Mouse (Mus musculus) layer of hippocampus, adult 8-10 months (tissue): ENCODE measurements around the gene Fabp7. TPM values are rescaled to one million over a fixed set of nuclear protein-coding genes. Genes with fewer than 3 reads are reported as not detected.

Experiments
- DNase-seq, 2 experiments: peaks; one replicate each; pipeline ENCODE4 v3.0.0; 2022; ENCODE audit warnings: low spot score in 2 of 2
- total RNA-seq, 4 experiments: library from RNA; stranded (reverse); gene quantifications; 2 replicates each; pipeline ENCODE4 v1.2.4; 2022

Fabp7 gene
- total RNA-seq: 10 to 100 TPM; 38.4 to 81.4 (median 63.9) TPM

DNA sequence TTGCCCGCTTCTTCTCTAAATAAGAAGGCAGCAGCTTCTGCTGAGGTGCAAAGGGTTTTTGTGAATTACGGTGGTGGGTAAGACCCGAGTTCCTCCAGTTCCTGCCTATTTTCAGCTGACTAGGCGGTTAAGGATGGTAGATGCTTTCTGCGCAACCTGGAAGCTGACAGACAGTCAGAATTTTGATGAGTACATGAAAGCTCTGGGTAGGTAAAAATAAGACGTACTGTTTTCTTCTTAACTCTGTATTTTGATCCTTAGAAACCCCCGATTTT lies at the start of gene Fabp7:
TSS of gene Fabp7 (plus strand) at position 6 of the 275 bp plus-strand sequence.
- DNase-seq: no peak

DNA sequence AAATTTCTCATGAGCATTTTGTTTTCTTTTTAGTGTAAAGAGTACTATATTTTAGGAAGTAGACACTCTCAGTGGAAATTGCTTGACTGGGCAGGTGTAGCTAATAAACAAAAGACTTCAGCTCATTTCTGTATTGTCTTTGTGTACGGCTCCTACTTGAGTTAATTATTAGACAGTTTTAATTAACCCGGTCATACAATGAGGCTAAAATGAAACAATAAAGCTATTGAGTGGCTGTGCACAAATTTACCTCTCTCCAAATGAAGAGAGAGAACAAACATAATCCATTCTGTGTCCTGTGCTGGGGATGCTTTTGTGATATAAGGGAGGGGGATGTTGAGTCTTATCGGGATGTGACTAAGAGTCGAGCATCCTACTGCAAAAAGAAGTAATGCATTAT lies 43.9 kb upstream of the Fabp7 start:
- DNase-seq: no peak

DNA sequence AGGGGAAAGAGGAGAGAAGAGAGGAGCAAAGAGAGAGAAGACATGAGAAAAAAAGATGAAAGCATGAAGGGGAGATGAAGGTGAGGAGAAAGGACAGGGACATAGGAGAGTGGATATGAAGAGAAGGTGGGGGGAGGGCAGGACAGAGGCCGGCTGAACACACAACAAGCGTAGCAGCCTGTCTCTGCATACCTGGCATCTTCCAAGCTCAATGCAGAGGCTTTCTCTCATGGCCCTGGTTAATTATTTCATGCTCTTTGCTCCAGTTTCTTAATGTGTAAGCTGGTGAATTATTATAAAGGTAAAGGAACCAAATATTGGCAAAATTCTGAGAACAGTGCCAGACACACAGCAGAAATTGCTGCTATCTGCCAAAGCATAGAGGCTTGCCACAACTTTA lies 43.3 kb upstream of the Fabp7 start:
- DNase-seq: no peak

DNA sequence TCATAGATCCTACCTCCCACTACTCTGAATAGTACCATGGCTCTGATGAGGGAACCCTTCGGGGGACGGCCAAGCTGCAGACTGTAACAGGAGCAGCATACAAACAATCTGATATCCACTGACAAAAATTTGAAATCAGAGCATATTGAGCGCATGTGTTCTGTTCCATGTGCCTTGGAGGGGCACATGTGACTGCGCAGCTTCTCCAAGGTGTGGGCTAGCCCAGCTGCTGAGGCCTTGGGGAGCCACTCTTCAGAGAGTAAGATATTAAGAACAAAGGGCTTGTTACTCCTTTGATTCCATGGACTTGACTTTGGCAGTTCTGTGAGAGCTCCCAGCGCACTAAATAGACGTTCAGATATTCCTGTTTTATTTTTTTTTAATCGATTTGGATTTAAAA lies 41.6 kb upstream of the Fabp7 start:
- no peak for DNase-seq

DNA sequence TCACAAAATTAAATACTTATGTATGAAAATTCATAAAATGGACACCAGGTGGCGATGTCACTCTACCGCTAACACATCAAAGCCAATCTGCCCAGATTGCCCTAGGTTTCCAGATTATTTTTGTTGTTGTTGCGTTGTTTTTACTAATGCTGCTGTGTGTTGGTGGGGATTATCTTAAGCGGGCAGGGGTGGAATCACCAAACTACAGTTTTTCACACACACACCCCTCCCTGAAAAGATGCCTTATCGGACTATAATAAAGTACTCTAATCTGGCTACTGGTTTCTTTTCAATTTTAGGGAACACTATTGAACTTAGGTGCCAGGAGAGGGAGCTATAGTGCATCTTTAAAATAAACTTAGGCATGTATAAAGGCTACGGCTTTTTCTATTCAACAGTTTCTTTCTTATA lies 41.1 kb upstream of the Fabp7 start:
- DNase-seq: peak in 1 of 2 experiments; percentile 34

DNA sequence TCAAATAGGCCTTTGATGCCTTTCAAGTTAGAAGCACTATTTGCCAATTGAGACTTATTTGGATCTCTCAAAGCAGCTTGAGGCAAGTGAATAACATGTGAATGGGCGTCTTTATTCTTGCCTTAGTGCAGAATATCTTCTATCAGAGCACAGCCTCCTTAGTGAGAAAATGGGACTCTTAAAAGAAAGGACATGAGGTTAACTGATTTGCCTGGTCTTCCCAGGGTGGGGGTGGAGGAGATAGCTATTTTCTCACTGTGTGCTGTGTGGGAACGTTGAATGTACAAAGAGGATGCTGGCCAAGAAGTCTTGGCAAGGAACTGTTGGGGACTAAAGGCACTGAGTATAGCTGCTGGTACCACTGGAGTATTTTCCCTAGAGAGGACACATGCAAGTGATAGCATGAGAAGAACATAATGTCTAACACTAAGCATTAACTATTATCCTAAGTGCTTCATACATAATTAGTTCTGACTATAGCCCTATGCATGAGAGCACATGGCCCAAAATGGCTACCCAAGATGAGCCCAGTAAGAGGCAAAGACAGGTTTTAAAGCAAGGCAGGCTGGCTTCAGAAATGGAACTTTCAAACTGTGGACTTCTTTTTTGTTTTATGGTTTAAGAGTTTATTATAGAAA lies 40.4 kb upstream of the Fabp7 start:
- DNase-seq: no peak

DNA sequence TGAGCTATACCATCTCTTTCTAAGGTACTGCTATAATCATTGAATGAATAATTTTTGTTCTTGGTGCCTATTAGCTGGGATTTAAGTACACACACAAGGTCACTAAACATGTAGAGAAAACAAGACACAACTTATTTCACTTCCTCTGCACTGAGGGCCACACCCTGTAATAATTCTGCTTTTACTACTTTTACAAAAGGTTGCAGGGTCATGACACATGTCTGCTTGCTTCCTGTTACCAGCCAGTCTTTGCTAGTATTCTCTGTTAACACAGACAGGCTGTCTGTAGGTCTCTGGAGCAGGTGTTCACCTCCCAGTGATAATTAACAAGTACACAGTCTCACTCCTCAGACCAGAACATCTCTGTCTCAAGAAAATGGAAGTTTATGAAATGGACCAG lies 39.2 kb upstream of the Fabp7 start:
- no peak for DNase-seq

DNA sequence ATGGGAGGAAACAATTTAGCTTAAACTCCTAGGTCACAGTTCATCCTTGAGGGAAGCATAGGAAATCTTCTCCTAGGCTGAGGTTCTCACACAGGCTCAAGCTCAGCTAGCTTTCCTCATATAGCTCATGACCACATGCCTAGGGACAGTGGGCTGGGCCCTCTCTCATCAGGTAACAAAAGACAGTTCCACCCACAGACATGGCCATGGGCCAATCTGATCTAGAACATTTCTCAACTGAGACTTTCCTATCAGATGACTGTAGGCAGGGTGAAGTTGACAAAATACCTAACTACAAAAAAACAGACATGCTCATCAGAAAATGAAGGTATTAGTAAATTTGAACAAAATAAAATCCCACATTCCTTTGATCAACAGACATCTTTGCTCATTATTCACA lies 37.6 kb upstream of the Fabp7 start:
- no peak for DNase-seq

DNA sequence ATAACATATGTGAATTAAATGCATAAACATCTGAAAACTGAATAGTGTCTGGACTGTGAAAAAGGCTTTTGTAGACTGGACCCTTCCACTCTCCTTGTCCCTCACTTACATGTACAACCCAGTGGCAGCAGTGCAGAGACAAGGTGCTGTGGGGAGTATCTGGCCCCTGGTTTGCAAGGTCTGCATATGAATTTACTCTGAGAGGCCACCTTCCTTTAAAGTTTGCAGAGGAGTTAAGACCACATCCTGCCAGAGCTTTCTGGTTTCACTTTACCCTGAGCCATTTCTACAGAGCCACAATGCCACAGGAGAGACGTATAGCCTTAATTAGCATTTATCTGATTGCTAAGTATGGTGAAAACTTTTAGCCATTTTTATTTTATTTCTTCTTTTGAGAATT lies 31.3 kb upstream of the Fabp7 start:
- DNase-seq: no peak

DNA sequence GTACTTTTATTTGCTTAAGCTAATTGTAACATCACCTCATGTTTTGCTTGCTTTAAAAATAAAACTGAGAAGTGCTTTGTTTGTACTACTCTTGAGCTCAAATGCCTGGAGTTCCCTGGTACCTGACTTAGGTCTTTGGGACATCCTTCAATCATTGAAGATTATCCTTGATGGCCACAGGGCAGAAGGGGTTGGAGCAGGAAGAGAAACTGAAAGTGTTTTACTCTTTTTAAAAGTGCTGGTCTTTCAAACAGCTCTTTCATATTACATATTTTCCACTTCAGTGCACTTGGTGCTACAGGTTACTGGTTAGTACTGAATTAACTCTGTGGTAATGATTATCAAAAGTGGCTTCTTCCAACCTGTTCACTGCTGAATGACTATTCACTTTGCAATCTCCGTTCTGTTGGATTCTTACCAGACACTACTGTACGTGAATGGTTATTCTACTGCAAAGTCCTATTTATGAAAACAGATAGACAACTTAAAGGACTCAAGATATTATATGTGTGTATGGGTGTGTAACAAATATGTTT lies 29.4 kb upstream of the Fabp7 start:
- DNase-seq: no peak

DNA sequence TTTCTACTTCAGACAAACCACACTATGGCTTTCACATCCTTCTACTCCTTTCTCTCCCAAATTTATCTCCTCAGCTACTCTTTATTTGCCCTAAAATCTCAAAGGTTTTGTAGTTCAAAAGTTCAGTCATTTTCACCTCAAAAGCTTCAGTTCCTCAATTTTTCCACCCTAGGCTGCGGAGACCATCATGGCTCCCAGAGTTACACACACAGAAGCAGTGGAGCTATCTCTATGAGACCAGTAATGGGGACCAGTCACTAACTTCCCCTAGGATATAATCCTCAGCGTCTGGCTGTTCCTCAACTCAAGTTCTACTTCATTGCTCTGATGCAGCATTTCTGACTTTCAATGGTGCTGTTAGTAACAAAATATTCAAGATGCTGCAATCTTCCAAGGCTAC lies 25.7 kb upstream of the Fabp7 start:
- DNase-seq: no peak

DNA sequence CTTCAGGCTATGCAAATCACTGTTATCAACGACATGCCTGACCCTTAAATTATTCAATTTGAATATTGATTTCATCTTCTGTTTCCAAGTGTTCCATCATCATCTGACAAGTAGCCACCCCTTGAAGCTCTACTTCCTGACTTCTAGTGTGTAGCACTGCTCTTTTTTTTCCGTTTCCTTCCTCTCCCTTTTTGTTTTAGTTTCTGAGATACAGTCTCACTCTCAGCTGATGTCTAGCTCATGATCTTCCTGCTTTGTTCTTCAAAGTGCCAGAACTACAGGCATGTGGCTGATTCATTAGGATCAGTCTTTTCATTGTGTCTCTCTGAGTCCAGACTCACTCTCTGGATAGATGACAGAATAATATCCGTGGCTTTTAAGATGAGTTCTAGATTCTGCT lies 24.0 kb upstream of the Fabp7 start:
- DNase-seq: no peak

DNA sequence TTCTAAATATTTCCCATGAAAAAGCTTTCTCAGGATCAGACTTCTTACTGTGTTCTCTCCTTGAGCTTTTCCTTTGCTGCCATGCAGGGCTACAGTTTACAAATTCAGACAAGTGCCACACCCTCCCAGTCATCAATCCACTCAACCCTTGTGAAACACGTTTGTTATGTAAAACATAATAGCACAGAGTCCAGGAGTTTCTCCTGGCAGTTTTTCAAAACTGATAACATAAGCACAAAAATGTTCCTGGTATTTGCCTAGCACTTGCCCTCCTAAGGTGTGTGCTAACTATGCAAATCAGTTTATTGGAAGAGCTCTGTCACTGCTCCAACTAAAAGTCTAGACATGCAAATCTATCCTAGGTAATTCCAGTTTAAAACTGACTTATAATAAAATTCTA lies 21.6 kb upstream of the Fabp7 start:
- no peak for DNase-seq

DNA sequence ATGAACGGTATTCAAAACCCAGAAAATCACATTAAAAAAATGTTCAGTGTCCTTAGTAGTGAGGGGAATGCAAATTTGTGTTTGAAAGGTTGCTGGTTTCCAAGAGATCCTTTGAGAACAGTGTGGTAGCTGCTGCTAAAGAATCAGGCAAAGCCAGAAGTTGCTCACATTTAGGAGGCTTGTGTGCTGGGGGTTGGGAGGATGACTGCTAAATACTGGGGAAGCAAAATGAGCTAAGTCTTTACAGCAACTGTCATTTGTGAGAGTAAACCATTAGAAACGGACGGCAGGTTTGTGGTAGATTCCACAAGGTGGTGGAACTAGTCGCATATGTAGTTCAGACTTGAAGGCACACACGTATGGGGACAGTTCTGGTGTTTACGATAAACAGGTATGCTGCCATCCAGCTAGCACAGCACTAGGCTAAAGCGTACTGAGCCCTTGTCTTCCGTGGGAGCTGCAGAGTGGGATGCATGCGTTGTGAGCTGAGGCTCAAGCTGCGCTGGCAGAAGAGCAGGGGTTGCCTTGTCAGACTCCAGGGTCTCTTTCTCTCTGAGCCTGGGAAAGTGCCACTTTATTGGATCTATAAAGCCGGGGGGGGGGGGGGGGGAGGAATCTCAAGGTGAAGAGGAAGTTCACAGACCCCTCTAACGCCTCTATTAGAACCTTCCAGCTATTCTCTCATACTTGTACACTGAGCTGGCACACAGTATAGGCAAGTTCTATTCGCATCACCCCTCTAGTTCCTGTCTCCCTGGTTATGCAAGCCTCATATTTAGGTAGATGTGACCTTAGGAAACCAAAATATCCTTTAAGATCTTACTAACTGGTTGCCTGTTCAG lies 1.2 kb upstream of the Fabp7 start:
- peak; percentile 24 to 25 for DNase-seq

DNA sequence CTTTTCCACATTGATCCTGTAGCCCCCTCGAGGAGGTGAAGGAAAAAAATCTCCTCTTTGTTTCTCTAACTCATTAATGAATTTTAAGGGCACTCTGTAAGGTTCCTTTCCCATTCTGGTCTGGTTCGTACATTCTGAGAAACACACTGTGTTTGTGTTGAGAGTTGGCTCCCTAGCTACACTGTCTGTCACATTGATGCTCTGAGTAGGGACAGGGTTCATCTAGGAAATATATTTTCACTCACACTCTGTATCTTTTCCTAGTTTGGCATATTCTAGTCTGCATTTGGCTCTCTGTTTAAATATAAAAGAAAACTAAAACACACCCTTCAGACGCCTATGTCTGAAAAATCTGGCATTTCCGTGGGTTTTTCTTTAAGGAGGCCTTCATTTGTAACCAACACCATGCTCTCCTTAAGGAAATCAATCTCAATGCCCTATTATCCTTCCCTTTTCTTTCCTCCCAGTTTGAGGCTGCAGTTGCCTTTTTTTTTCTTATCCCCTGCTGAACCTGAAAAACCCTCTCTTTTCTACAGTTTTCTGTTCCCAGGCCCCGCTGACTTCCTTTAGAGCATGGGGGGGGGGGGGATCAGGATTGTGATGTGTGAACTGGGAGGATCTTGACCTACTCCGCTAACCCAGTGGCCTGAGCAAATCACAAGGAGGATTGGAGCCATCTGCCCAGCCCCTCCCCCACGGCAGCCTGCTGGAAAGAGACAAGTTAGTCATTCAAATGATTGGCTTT lies 378 bp upstream of the Fabp7 start:
- peak; percentile 67 to 71 for DNase-seq

DNA sequence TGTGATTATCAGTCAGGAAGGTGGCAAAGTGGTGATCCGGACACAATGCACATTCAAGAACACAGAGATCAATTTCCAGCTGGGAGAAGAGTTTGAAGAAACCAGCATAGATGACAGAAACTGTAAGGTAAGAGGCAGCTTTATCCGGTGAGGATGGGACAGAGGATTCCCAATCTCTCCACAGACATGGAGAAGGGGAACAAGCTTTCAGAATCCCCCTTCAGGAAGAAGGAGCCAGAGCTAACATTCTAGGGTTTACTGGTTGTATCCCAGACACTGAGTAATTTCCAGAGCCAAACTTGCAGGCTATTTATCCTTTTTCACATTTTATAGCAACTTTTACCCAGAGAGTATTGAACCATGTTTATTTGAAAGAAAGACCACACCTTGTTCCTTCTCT lies 871 bp downstream of the Fabp7 start:
- no peak for DNase-seq

DNA sequence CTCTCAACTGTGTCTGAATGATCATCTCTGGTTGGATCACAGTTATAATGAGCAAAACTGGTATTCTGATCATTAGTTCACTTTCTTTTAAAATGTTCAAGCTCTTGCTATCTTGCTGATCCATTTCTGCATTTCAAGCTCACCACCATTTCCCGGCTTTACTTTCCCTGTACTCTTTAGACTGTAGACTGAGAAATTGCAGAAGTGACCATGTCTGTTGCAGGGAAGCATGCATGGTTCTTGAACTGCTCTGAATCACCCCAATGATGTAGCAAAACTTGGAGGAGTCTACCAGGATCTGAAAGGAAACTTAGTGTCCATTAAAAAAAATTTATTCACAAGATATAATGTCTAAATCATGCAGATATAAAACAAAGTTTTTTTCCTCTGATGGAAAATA lies 8.3 kb downstream of the Fabp7 start:
- DNase-seq: no peak

DNA sequence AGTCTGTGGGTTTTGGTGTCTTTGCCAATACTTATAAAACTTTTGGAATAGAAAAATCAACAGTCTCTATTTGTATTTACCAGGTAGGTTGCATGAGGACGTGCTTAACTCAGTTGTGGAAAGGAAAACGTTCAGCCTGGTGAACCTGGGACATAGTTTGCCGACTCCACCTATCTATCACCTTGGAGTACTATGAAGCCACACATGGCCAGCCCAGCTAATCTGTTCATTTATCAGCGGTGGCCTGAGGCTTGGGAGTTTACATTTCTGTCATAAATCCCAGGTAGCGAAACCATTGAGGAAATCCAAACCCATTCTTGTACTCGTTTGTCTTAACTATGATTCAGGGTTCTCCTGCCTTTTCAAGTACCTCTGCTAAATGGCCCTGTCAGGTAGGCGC lies 9.3 kb downstream of the Fabp7 start, which contains the start of gene Smpdl3a:
TSS of gene Smpdl3a (plus strand) at position 318 of the 400 bp plus-strand sequence.
- no peak for DNase-seq

DNA sequence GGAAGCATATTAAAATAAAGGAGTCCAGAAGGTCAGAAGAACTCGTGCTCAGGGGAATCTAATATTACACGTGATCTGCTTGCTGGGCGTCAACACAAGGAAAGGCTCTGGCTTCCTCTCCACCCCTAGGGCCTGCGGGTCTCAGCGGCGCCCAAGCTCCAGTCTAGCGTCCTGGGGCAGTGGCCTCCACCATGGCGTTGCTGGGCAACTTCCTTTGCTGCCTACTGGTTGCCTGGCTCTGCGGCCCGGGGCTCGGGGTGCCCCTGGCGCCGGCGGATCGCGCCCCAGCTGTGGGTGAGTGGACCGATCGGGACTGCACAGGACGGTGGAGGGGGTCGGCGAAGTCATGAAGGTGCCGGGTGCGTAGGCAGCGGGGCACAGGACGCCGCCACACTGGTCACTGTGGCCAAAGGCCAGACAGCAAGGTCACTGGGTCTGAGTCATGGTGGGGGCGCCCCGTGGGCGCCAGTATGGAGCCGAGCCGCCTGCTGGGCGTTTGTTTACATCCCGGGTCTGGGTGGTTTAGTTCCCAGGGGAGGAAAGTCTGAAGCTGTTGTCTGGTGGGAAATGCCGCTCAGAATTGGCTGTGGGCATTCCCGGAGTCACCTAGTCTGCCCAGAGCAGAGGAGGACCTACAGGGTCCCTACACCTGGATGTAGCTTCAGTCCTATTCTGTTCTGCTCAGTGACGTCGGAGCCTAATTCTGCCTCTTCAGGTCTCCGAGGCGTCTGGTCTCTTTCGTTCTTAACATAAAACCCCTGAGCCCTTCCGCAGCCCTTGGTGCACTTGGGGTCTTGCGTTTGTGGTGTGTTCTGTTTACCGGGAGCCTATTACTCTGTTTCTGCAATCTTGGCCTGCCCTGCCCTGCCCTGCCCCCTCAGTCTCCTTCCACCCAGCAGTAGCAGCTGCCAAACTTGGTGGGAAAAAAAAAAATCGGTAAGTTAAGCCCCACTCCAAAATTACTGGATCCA lies 10.1 kb downstream of the Fabp7 start:
- DNase-seq: peak in 1 of 2 experiments; percentile 18

DNA sequence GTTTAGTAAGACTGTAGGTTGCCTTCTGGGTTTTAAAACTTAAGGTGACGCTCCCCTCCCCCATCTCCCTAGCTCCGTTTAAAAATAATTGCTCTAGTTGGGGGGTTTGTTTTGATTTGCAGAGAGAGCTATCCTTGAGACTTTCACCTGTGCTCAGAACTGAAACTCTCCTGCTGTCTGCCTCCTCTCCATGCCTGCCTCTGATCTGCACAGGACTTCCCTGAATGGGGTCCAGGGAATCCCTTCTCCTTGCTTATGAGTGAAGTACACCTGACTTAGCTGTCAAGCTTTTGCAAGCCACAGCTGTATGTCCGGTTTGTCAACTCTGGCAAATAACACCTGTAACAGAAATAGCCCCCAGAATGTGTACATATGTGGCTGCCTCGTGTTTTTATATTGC lies 10.9 kb downstream of the Fabp7 start:
- no peak for DNase-seq

DNA sequence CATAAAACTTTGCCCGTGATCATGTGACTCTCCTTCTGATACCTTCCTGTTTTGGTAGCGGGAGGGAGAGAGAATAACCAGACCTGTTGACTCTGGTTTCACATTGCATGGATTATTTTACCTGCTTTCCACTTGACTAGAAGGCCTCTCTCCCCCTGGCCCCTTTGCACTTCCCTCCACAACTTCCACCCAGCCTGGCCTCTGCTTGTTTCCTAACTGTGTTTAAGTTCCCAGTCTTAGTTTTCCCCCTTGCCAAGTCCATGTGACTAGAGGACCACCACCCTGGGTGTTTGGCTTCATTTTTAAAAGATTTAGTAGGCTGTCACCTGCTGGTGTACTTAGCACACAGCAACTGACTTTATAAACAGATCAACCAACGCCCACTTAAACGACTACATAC lies 11.4 kb downstream of the Fabp7 start:
- no peak for DNase-seq
